Mouse (Mus musculus) kidney, adult 9 months (tissue): ENCODE measurements around the gene Lhx8.

Source experiments
- DNase-seq: peaks from one replicate; pipeline ENCODE4 v3.0.0; 2022

Lhx8 gene

GRCm38 (mm10) chr3:154321921-154322574, 8.4 kb downstream of the Lhx8 start:
- DNase-seq: no peak

DNA sequence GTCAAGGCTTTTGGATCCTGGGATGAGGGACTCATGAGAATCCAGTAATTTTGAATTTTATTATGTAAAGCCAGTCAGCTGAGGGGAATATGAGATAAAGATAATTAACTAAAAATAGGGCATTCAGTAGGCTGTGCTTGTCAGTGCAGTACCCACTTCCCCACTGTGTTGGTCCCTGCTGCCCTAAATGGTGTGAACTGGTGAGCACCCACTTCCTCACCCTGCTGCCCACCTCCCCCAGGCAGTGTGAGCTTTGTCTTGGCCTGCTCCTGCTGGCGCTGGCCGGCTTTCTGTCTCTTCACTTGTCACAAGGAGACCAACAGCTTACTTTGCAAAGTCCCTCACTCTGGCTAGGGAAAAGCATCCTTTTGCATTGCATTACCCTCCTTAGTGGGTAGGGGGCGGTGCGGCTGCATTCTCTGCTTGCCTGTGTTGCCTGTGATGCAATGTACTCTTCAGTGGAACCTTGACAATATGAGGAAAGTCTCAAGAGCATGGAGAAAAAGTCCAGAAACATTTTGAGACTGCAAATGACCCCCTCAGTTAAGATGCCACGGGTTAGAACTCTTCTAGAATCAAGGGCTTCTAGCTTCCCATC, 12.7 kb downstream of the Lhx8 start:
- DNase-seq: peak; percentile 11

- DNase-seq: no peak
These were observed 25.1 kb downstream of the Lhx8 start for GRCm38 (mm10) chr3:154305163-154305884.

DNA sequence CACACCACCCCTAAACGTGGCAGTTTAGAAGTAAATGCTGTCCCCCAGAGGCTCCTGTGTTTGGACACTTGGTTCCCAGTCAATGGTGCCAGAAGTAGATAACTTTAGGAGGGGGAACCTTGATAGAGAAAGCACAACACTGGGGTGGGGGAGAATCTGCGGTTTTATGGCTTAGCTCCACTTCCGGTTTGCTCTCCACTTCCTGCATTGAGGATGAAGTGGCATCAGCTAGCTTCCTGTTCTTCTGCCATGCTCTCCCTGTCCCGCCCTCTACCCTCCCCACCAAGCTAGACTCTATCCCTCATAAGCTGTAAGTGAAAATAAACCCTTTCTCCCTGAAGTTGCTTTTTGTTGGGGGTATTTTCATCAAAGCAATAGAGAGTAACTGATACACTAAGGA, 29.4 kb downstream of the Lhx8 start:
- DNase-seq: no peak

DNA sequence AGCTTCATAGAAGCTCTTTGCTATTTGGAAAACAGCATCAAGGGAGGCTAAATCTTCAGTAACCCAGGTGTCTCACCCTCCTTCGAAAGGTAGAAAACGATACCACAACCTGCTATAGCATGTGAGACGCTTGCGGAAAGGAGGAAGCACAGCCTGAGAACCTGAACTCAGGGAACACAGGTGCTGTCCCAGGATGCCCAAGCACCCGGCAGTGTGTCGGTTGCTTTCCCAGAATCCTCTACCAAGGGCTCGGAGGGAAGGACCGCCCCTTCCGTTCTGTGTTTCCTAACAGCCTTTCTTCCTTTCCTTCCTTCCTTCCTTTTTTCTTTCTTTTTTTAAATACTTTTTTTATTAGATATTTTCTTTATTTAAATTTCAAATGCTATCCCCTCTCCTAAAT, 30.5 kb downstream of the Lhx8 start:
- no peak for DNase-seq

GRCm38 (mm10) chr3:154298490-154298889, 32.0 kb downstream of the Lhx8 start:
- DNase-seq: no peak

GRCm38 (mm10) chr3:154297499-154297898, 33.0 kb downstream of the Lhx8 start:
- no peak for DNase-seq

DNA sequence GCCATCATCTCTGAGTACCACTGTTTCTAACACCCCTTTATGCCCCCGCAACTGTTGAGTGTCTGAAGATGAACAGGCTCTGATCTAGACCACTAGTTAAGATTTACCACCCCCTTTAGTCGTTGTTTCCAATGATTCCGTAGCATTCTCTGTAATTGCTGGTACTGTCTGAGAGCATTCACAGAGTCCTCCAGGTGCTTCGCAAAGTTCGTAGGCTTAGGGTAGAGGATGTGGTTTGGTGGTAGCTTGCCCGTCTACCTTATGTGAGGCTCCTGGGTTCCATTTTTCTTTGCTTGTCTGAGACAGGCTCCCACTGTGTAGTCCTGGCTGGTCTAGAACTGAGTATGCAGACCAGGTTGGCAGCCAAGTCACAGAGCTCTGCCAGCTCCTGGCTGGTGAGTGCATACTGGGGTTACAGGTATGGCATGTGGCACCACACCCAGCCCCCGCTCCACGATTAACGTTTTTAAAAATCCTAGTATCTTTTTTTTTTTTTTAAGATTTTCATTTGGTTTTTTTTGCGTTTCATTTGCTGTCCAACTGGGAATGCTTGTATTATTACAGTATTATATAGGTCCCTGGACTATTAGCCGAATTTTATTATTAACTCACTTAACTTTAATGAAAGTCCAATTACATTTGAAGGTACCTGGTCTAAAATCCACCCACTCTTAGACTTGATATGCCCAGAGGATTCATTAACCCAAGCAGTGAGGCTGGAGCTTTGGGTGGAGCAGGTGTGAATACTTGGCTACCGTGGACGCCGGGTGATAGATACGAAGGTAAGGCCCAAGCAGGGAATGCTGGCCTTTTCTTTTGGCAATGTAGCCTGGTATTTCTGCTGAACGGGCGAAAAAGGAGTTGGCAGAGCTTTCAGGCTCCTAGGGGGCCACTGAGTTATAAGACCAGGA, 35.3 kb downstream of the Lhx8 start:
- DNase-seq: no peak

- DNase-seq: no peak
These were observed 36.5 kb downstream of the Lhx8 start for GRCm38 (mm10) chr3:154293839-154294490.

GRCm38 (mm10) chr3:154292126-154292525, 38.3 kb downstream of the Lhx8 start:
- no peak for DNase-seq

- DNase-seq: no peak
These were observed 40.1 kb downstream of the Lhx8 start for GRCm38 (mm10) chr3:154290351-154290750.

- DNase-seq: no peak
These were observed 41.9 kb downstream of the Lhx8 start for GRCm38 (mm10) chr3:154288429-154289069.

DNA sequence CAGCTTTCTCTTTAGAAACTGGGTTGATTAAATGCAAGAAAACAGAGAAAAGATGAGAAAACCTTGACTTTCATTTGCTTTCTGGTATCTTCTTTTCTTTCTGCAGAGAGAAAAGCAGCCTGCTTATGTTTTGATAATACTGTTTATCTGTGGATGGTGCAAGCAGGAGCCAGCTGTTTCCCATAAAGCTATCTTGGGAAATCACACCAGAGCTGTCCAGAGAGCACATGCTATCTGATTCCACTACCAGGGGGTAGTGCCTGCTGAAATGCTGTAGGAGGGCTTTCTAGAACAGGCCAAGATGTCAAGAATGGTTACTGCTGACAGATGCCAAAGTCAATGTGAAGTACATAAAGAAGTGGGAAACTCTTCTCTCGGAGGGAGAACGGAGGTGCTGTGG, 43.2 kb downstream of the Lhx8 start:
- no peak for DNase-seq

GRCm38 (mm10) chr3:154285351-154285750, 45.1 kb downstream of the Lhx8 start:
- DNase-seq: no peak

DNA sequence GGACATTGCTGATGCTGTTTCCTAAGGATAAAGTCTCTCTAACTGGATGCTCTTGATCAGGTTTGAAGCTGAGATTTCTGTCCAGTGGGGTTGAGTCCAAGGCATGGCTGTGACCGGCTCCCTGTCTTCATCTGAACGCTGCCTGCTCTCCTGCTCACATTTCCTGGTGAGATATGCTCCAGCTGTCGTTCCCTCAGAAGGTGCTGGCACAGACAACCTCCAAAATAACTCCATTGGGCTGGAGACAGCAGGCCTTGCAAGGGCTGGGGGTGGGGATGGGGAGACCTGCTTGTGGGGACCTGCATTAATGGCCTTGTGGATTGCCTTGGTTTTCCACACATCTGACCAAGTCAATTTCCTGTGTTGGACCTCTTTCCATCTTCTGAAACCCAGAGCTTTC, 46.2 kb downstream of the Lhx8 start:
- DNase-seq: no peak

GRCm38 (mm10) chr3:154274681-154275080, 55.8 kb downstream of the Lhx8 start:
- DNase-seq: no peak

- peak; percentile 79 for DNase-seq
These were observed 60.6 kb downstream of the Lhx8 start for GRCm38 (mm10) chr3:154269757-154270366.

DNA sequence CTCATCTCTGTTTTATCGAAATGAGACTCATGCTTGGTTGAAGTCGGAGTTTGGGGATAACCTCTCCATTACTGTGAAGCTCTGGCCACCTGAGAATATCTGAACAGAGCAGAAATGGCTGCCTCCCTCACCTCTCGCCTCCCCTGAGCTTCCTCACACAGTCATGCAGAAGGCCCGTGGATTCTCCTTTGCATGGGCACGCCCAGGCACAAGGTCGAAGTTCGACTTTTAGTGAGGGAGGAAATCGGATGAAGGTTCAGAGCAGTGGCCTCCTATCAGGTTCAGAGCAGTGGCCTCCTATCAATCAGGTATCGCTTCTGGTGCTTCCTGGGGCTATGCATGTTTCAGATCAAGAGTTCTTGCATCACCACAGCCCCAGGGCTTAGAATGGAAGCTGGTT, 62.1 kb downstream of the Lhx8 start:
- DNase-seq: no peak

DNA sequence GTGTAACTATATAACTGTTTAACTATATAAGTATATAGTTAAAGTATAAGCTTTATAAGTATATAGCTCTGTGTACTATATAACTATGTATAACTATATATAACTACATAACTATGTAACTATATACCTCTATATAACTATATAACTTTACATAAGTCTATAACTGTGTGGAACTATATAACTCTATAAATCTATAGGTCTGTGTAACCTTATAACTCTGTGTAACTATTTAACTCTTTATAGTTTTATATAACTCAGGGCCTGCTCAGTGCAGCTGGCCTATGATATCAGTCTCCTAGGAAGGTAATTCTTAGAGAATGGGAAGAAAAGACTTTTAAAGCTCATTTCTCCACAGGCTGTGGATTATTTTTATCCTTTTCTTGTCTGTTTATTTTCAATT, 73.1 kb downstream of the Lhx8 start:
- DNase-seq: no peak
